Mouse (Mus musculus) kidney, adult 2 months (tissue): ENCODE data around the gene Noc2l.

ENCODE experiments used
- CTCF ChIP-seq: fragments of 200-500 bp; conservative IDR thresholded peaks from 2 replicates; pipeline ENCODE4 v1.5.1; 2011; ENCODE audit warnings: low read depth, mild to moderate bottlenecking, control low read depth, low read length, moderate library complexity, mixed read lengths; ENCODE audit not compliant: insufficient read depth, insufficient read length
- POLR2A ChIP-seq: fragments of 200-500 bp; IDR thresholded peaks from one replicate; pipeline ENCODE4 v1.6.1; 2011; ENCODE audit warnings: low read depth, low read length, control low read depth

- TF ChIP-seq CTCF, result no peak
- TF ChIP-seq POLR2A, result no peak
Measured at GRCm38 (mm10) chr4:156253043-156253442, 17.2 kb downstream of the Noc2l start.
